Comparison of ENCODE assay signal across 9 mouse cellular contexts in genomic region chr6:34988081-34988761, GRCm38 (mm10). TPM values are rescaled to one million over a fixed set of nuclear protein-coding genes. Genes with fewer than 3 reads are reported as not detected.
DNase-seq lines count a peak whose midpoint lies in the region.
"Had no signal": no experiment of that assay in that cellular context is flagged by ENCODE, and none has a peak within 500 bp of the region (broad histone marks: within the 10 kb centered on the region; RNA-seq: fewer than 3 reads in every experiment).

Gene Slc23a4, minus strand, starts transcription at chr6:34988404.

- H3K4me1 ChIP-seq in heart, embryonic 10.5 days, result peaks cover 19% of the 10 kb centered on the region
- H3K4me1 ChIP-seq in embryonic facial prominence, embryonic 10.5 days, result peaks cover 27% of the 10 kb centered on the region

- H3K4me3 ChIP-seq in heart, embryonic 10.5 days, result peak within 1 kb of the TSS; percentile 35
- H3K4me3 ChIP-seq in embryonic facial prominence, embryonic 10.5 days, result peak within 1 kb of the TSS; percentile 39
- H3K4me3 ChIP-seq: erythroblast, embryonic 14.5 days had no signal

- WGBS in heart, embryonic 10.5 days, result 10% methylated on average over 20 of the region's 20 CpGs
- 10% methylated on average over 20 of the region's 20 CpGs for WGBS in embryonic facial prominence, embryonic 10.5 days
- WGBS in large intestine, adult 2 months, result 11% methylated on average over 20 of the region's 20 CpGs

- no peaks in the 10 kb centered on the region for H3K9me3 ChIP-seq in heart, embryonic 10.5 days
- no peaks in the 10 kb centered on the region for H3K9me3 ChIP-seq in embryonic facial prominence, embryonic 10.5 days

- no peaks in the 10 kb centered on the region for H3K36me3 ChIP-seq in heart, embryonic 10.5 days
- no peaks in the 10 kb centered on the region for H3K36me3 ChIP-seq in embryonic facial prominence, embryonic 10.5 days (replicated peaks)

- H3K27ac ChIP-seq in heart, embryonic 10.5 days, result peak within 1 kb of the TSS; percentile 65; the same call in 1 of the 2 replicates
- H3K27ac ChIP-seq in embryonic facial prominence, embryonic 10.5 days (replicated peaks), result peak within 1 kb of the TSS; percentile 52

- DNase-seq in heart, embryonic 10.5 days (ENCODE audit: low spot score), result no peak
- no peak for DNase-seq in heart, adult 18-20 months
- peak; percentile 58 for DNase-seq in embryonic facial prominence, embryonic 10.5 days (ENCODE audit: low spot score)
- DNase-seq in large intestine, adult 2 months (ENCODE audit: low read depth, low spot score), result no peak
- DNase-seq in neural tube, embryonic 10.5 days (ENCODE audit: extremely low spot score, low spot score), result peak; percentile 43
- no peak for DNase-seq in urinary bladder, adult 18-20 months (ENCODE audit: low spot score in 2 of 2)
- DNase-seq in layer of hippocampus, adult 8-10 months (ENCODE audit: low spot score in 2 of 2), result no peak
- no peak for DNase-seq in adrenal gland, adult (ENCODE audit: inconsistent age in 2 of 2, low spot score in 1 of 2)

- peaks cover 31% of the 10 kb centered on the region for H3K27me3 ChIP-seq in heart, embryonic 10.5 days (ENCODE audit: insufficient read depth, poor library complexity, severe bottlenecking)
- peaks cover 25% of the 10 kb centered on the region; the same call in 1 of the 2 replicates for H3K27me3 ChIP-seq in embryonic facial prominence, embryonic 10.5 days (replicated peaks; ENCODE audit: low read depth, poor library complexity, severe bottlenecking)

RNA-seq across cellular contexts. Expression of gene Slc23a4, which starts in this region (rescaled TPM):
- polyA plus RNA-seq in heart, embryonic 10.5 days (2016; fragmentation: Nextera tagmentation; extraction: Ambion mirVana), result 0.12 and 0.41 TPM in 2 replicates
- total RNA-seq in heart, adult 18-20 months (2021), result under 1 TPM; 0.17 to 0.51 TPM
- polyA plus RNA-seq in embryonic facial prominence, embryonic 10.5 days (2016; fragmentation: Nextera tagmentation; extraction: Ambion mirVana), result 0.20 and 0.55 TPM in 2 replicates
- polyA plus RNA-seq in large intestine, adult 2 months (2012; rRNA removed), result 37.3 and 116 TPM in 2 replicates
- total RNA-seq in layer of hippocampus, adult 8-10 months (2022), result 1 to 10 TPM in 3 of 4 experiments, under 1 TPM in 1; 0.87 to 1.6 (median 1.2) TPM
- polyA plus RNA-seq: erythroblast, embryonic 14.5 days had no signal

Comparison
In these comparisons a context has a peak if more than half of its experiments do, and no peak if none do; other contexts are left out.
1. RNA of gene Slc23a4 (polyA plus RNA-seq): 37.3 to 116 TPM in large intestine, adult 2 months; 0.12 to 0.41 TPM in heart, embryonic 10.5 days and 0.20 to 0.55 TPM in embryonic facial prominence, embryonic 10.5 days; every median in the first group is over 10 times any median in the second.
2. Peak in DNase-seq, H3K4me3 ChIP-seq and H3K27ac ChIP-seq in embryonic facial prominence, embryonic 10.5 days; RNA of the gene not detected or under 1 TPM.